Mouse (Mus musculus) limb, embryonic 14.5 days (tissue): ENCODE measurements around the gene Otp. TPM values are rescaled to one million over a fixed set of nuclear protein-coding genes. Genes with fewer than 3 reads are reported as not detected.
A peak's percentile ranks its signal among the peaks of the same experiment; 100 is the strongest.

Experiments used
- ATAC-seq: fragments of 200-750 bp; cut with Nextera tagmentation; 2 replicates; pipeline ENCODE4 v1.8.0; 2017; ENCODE audit warnings: low read depth, moderate number of reproducible peaks, moderate TSS enrichment; ENCODE audit not compliant: low FRiP score
- DNase-seq: peaks from one replicate; pipeline ENCODE4 v3.0.0-alpha.2; 2015; ENCODE audit warnings: low spot score
- H3K27ac ChIP-seq: fragments of 300-500 bp; sonication (generic); replicated peaks from 2 replicates; pipeline ENCODE4 v1.5.1; 2014; ENCODE audit warnings: low read depth, mild to moderate bottlenecking, low read length, moderate library complexity, mixed read lengths
- H3K27me3 ChIP-seq: fragments of 300-500 bp; sonication (generic); 2 replicates; pipeline ENCODE4 v1.6.1; 2014; ENCODE audit warnings: low read length, mixed read lengths; ENCODE audit not compliant: control insufficient read depth, insufficient read depth
- H3K36me3 ChIP-seq: fragments of 300-500 bp; sonication (generic); 2 replicates; pipeline ENCODE4 v1.6.1; 2014; ENCODE audit warnings: mild to moderate bottlenecking, low read length, moderate library complexity, mixed read lengths; ENCODE audit not compliant: control insufficient read depth, insufficient read depth
- H3K4me1 ChIP-seq: fragments of 300-500 bp; sonication (generic); 2 replicates; pipeline ENCODE4 v1.6.1; 2014; ENCODE audit warnings: antibody characterized with exemption, low read length, mixed read lengths; ENCODE audit not compliant: control insufficient read depth, insufficient read depth
- H3K4me2 ChIP-seq: fragments of 300-500 bp; sonication (generic); replicated peaks from 2 replicates; pipeline ENCODE4 v1.6.1; 2014; ENCODE audit warnings: low read depth, mild to moderate bottlenecking, low read length, moderate library complexity; ENCODE audit not compliant: severe bottlenecking
- H3K4me3 ChIP-seq: fragments of 300-500 bp; sonication (generic); replicated peaks from 2 replicates; pipeline ENCODE4 v1.5.1; 2014; ENCODE audit warnings: low read length
- H3K9ac ChIP-seq: fragments of 300-500 bp; sonication (generic); 2 replicates; pipeline ENCODE4 v1.6.1; 2014; ENCODE audit warnings: mild to moderate bottlenecking, low read depth, low read length, moderate library complexity; ENCODE audit not compliant: severe bottlenecking
- H3K9me3 ChIP-seq: fragments of 300-500 bp; sonication (generic); 2 replicates; pipeline ENCODE4 v1.6.1; 2016; ENCODE audit warnings: low read length; ENCODE audit not compliant: control insufficient read depth
- POLR2A ChIP-seq: fragments of 200-500 bp; IDR thresholded peaks from 2 replicates; pipeline ENCODE4 v1.8.0; 2012; ENCODE audit warnings: inconsistent platforms, mild to moderate bottlenecking, moderate library complexity, borderline replicate concordance; ENCODE audit not compliant: insufficient read depth, insufficient read length; ENCODE audit errors: extremely low read depth
- WGBS: fragments of 180-500 bp; shearing (Covaris S2); extraction: QIAGEN DNeasy Blood & Tissue Kit; methylation state at CpG from one replicate; pipeline ENCODE4 v1.1.7; 2014; 5-methylcytosine and 5-hydroxymethylcytosine counted together
- polyA plus RNA-seq, 2 experiments: library from polyadenylated mRNA; depleted of rRNA in 1 of 2; stranded (reverse) in 1 of 2; unstranded in 1 of 2; fragments of >200 nt; fragmentation: Nextera tagmentation in 1 of 2; extraction: Ambion mirVana in 1 of 2; gene quantifications; 2 replicates each; pipeline versions ENCODE4 v1.2.1 to v1.2.3; 2012 to 2014

Gene Otp
- polyA plus RNA-seq, 2 experiments, result 0.05 TPM; not detected in 1

GRCm38 (mm10) chr13:94883163-94883965 lies 8.0 kb downstream of the Otp start:
- ATAC-seq (peak; percentile 56), DNase-seq (no peak)
- H3K9ac ChIP-seq, result no peak overlapping the region; the same call in 1 of the 2 replicates
- no peaks in the 10 kb centered on the region for H3K9me3 ChIP-seq
- peak overlapping the region; percentile 85 for H3K4me2 ChIP-seq
- no peak overlapping the region for H3K27ac ChIP-seq
- H3K4me3 ChIP-seq, result peak overlapping the region; percentile 46
- H3K4me1 ChIP-seq, result peaks cover 17% of the 10 kb centered on the region
- no peaks in the 10 kb centered on the region for H3K36me3 ChIP-seq
- no peak for TF ChIP-seq POLR2A
- WGBS, result 0% methylated on average over 19 of the region's 95 CpGs
- peaks cover 89% of the 10 kb centered on the region for H3K27me3 ChIP-seq

- TF ChIP-seq POLR2A, result no peak
- H3K27ac ChIP-seq, result no peak overlapping the region
- peak overlapping the region; percentile 85 for H3K4me2 ChIP-seq
- no peak overlapping the region for H3K9ac ChIP-seq
- H3K36me3 ChIP-seq, result no peaks in the 10 kb centered on the region
- peak overlapping the region; percentile 46 for H3K4me3 ChIP-seq
- H3K27me3 ChIP-seq, result peaks cover 93% of the 10 kb centered on the region
- DNase-seq (no peak), ATAC-seq (no peak)
- no peaks in the 10 kb centered on the region for H3K9me3 ChIP-seq
- H3K4me1 ChIP-seq, result peaks cover 17% of the 10 kb centered on the region
- WGBS, result 2% methylated on average over 36 of the region's 36 CpGs
Measured at GRCm38 (mm10) chr13:94883966-94884960, 8.9 kb downstream of the Otp start.

- whole genome bisulfite sequencing, result 2% methylated on average over 66 of the region's 81 CpGs
- H3K9ac ChIP-seq, result peak overlapping the region; percentile 31; the same call in 1 of the 2 replicates
- H3K9me3 ChIP-seq, result no peaks in the 10 kb centered on the region
- TF ChIP-seq POLR2A, result no peak
- DNase-seq, result no peak
- ATAC-seq, result no peak; the same call in 1 of the 2 replicates
- peaks cover 17% of the 10 kb centered on the region for H3K4me1 ChIP-seq
- no peaks in the 10 kb centered on the region for H3K36me3 ChIP-seq
- peak overlapping the region; percentile 37 for H3K4me3 ChIP-seq
- H3K27me3 ChIP-seq, result peaks cover 86% of the 10 kb centered on the region
- peak overlapping the region; percentile 53 for H3K4me2 ChIP-seq
- no peak overlapping the region for H3K27ac ChIP-seq
Measured at GRCm38 (mm10) chr13:94885291-94886235, 10.2 kb downstream of the Otp start.

- WGBS, result 88% methylated on average over 10 of the region's 10 CpGs
- DNase-seq (no peak), ATAC-seq (no peak)
- Histone ChIP-seq H3K4me3 (no peak overlapping the region), H3K9ac (no peak overlapping the region), H3K4me2 (no peak overlapping the region), H3K36me3 (no peaks in the 10 kb centered on the region), H3K9me3 (no peaks in the 10 kb centered on the region), H3K27me3 (no peaks in the 10 kb centered on the region), H3K27ac (no peak overlapping the region), H3K4me1 (no peaks in the 10 kb centered on the region)
- TF ChIP-seq POLR2A, result no peak
Measured at GRCm38 (mm10) chr13:94907841-94908240, 32.4 kb downstream of the Otp start.
